Mouse (Mus musculus) brain, embryonic 14.5 days (tissue): Measurements from ENCODE around the gene Apol10a.
"Not testable (repeated sequence)": the region's sequence is repeated elsewhere in the genome, so short reads cannot be mapped to it uniquely, and the experiment has no call there.

ENCODE experiments used
- CTCF ChIP-seq: fragments of 200-500 bp; IDR thresholded peaks from 2 replicates; pipeline ENCODE4 v1.5.1; 2012; ENCODE audit warnings: inconsistent platforms, mild to moderate bottlenecking, moderate library complexity, borderline replicate concordance; ENCODE audit not compliant: insufficient read depth, insufficient read length; ENCODE audit errors: extremely low read depth
- POLR2A ChIP-seq: fragments of 200-500 bp; IDR thresholded peaks from 2 replicates; pipeline ENCODE4 v1.6.1; 2012; ENCODE audit warnings: mild to moderate bottlenecking, inconsistent platforms, borderline replicate concordance; ENCODE audit not compliant: poor library complexity, insufficient read depth, insufficient read length, severe bottlenecking; ENCODE audit errors: extremely low read depth

GRCm38 (mm10) chr15:77428690-77429448 is 48.0 kb upstream of the Apol10a start:
- TF ChIP-seq CTCF, POLR2A: not testable (repeated sequence)
